Mouse (Mus musculus): ENCODE results near the gene Cyp27b1. TPM values are rescaled to one million over a fixed set of nuclear protein-coding genes. Genes with fewer than 3 reads are reported as not detected.
"Not testable (repeated sequence)": the region's sequence is repeated elsewhere in the genome, so short reads cannot be mapped to it uniquely, and the experiment has no call there.

Gene Cyp27b1
- polyA plus RNA-seq, 1 experiment from 2014 or later, result not detected

DNA sequence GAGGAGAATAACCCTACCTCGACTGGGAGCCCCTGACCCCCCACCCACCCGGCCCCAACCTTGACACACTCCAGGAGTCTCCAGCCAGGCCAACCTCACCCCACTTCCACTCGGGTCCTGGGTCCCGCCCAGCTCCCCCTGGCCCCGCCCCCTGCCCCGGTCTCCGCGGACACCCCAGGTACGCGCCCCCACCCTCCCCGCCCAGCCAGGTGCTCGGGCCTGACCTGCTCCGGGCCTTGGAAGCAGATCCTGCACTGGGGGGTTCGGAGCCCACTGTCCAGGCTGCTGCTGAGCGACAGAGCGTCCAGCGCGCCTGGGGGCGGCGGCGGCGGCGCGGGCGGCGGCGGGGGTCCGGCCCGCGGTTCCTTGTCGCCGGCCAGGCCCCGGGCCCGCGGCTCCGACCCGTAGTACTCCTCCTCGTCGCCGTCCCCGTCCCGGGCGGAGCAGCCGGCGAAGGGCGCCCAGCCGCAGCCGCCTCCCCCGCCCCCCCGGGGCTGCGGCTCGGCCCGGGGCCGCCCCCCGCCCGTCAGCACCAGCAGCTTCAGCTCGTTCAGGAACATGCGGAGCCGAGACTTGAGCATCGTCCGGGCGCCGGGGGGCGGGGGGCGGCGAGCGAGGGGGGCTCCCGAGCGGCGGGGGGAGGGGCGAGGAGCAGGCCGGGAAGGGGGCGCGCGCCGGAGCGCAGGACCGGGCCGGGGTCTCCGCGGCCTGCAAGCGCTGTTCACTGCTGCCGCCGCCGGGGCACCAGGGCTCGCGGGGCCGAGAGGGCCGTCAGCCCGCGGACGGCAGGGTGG, 11.3 kb downstream of the Cyp27b1 start:
- Histone ChIP-seq H3K4me1 (ENCODE audit: insufficient read depth) (0 out of 2 replicates have a peak, but pooled peaks cover 8% of the 10 kb centered on the region), H3K27me3 (ENCODE audit: insufficient read depth, low read length) (peaks cover 30% of the 10 kb centered on the region), H3K27ac (ENCODE audit: low read depth) (peak overlapping the region; percentile 46; the same call in 1 of the 2 replicates), H3K36me3 (ENCODE audit: insufficient read depth) (0 out of 2 replicates have a peak, but pooled peaks cover 16% of the 10 kb centered on the region), H3K9ac (peak overlapping the region; percentile 72), H3K9me3 (ENCODE audit: low read depth, low read length) (no peaks in the 10 kb centered on the region), H3K4me3 (ENCODE audit: low read depth, low read length) (peak overlapping the region; percentile 70), H3K4me2 (peak overlapping the region; percentile 95)
- WGBS, result under 1% methylated on average over 60 of the region's 92 CpGs
- ATAC-seq (ENCODE audit: insufficient read depth), result no peak
- DNase-seq, result no peak
- TF ChIP-seq CTCF (IDR thresholded peaks at IDR 0.05; ENCODE audit: low read depth), result no peak

DNA sequence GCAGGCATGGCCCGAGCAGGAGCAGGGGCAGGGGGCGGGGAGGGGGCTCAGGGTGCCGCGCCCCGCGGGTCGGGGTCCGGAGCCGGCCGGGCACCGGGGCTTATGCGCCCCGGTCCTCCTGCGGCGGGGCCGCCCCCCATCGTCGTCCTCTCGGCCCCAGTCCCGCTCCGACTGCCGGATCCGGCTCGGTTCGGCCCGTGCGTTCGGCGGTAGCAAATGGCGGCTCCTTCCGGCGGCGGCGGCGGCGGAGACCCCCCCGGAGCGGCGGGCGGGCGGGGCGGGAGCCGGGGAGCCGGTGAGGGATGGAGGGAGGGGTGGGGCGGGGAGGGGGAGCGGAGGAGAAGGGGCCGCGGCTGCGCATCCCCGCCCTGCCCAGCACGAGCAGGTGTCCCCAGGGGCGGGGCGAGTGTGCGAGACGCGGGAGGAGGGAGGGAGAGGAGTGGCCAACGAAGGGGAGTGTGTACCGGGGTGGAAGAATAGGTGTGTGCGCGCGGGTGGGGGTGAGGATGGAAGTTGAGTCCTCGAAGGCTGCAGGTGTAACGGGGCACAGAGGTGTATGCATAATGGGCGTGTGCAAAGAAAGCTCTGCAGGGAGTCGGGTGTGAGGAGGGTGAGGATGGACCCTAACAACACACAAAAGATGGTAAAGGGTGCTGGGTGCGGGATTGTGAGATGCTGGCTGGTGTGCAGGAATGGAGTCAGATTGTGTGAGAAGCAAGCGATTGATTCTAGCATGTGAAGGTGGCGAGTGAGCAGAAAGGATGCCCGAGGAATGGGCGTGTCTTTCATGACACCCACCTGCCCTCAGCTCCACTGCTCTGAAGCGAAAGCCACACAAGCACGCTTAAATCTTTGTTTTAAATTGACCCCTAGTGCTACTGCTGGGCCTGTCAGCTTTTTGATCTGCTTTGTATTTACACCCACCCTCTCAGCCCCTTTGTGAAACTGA, 12.2 kb downstream of the Cyp27b1 start, which contains the start of gene March9:
March9 (minus strand) TSS at position 217 of the 949 bp plus-strand sequence.
- peaks cover 18% of the 10 kb centered on the region for H3K36me3 ChIP-seq (ENCODE audit: insufficient read depth)
- ATAC-seq (ENCODE audit: insufficient read depth), result peak; percentile 16; the same call in 1 of the 2 replicates
- TF ChIP-seq CTCF (IDR thresholded peaks at IDR 0.05; ENCODE audit: low read depth), result no peak

GRCm38 (mm10) chr10:127061085-127061484, 13.0 kb downstream of the Cyp27b1 start:
- peak overlapping the region; percentile 95 for H3K4me2 ChIP-seq
- H3K4me1 ChIP-seq (ENCODE audit: insufficient read depth), result peaks cover 12% of the 10 kb centered on the region; the same call in 1 of the 2 replicates

More for the DNA sequence above, 12.2 kb downstream of the Cyp27b1 start, which contains the start of gene March9:
- under 1% methylated on average over 61 of the region's 72 CpGs for WGBS
- Histone ChIP-seq H3K9me3 (ENCODE audit: low read depth, low read length) (no peaks in the 10 kb centered on the region), H3K4me1 (ENCODE audit: insufficient read depth) (peaks cover 12% of the 10 kb centered on the region; the same call in 1 of the 2 replicates), H3K4me3 (ENCODE audit: low read depth, low read length) (peak within 1 kb of the TSS; percentile 70), H3K27ac (ENCODE audit: low read depth) (peak within 1 kb of the TSS; percentile 46; the same call in 1 of the 2 replicates), H3K4me2 (peak within 1 kb of the TSS; percentile 95), H3K9ac (peak within 1 kb of the TSS; percentile 72), H3K27me3 (ENCODE audit: insufficient read depth, low read length) (peaks cover 30% of the 10 kb centered on the region)
- DNase-seq, result peak; percentile 80

DNA sequence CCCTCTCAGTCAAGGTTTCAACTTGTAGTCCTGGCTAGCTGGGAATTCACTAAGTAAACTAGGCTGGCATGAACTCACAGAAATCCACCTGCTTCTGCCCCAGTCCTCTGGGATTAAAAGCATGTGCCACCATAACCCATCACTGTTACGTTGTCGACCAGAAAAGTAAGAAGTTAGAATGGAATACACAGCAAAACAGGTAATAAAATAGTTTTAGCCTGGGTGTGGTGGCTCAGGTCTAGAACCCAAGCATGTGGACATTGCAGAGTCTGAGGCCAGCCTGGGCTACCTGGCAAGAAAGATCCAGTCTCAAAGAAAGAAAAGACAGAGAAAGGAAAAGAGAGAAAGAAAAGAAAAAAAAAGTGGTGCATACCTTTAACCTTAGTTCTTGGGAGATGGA, 13.5 kb downstream of the Cyp27b1 start:
- DNase-seq, result no peak
- Histone ChIP-seq H3K9me3 (ENCODE audit: low read depth, low read length) (no peaks in the 10 kb centered on the region), H3K4me2 (no peak overlapping the region), H3K4me1 (ENCODE audit: insufficient read depth) (peaks cover 12% of the 10 kb centered on the region; the same call in 1 of the 2 replicates), H3K4me3 (ENCODE audit: low read depth, low read length) (no peak overlapping the region), H3K9ac (no peak overlapping the region), H3K27ac (ENCODE audit: low read depth) (no peak overlapping the region), H3K27me3 (ENCODE audit: insufficient read depth, low read length) (peaks cover 30% of the 10 kb centered on the region), H3K36me3 (ENCODE audit: insufficient read depth) (peaks cover 23% of the 10 kb centered on the region)
- WGBS, result 76% methylated on average over 2 of the region's 2 CpGs
- TF ChIP-seq CTCF (IDR thresholded peaks at IDR 0.05; ENCODE audit: low read depth), result no peak
- ATAC-seq (ENCODE audit: insufficient read depth), result no peak

More at GRCm38 (mm10) chr10:127061085-127061484, 13.0 kb downstream of the Cyp27b1 start:
- Histone ChIP-seq H3K36me3 (ENCODE audit: insufficient read depth) (peaks cover 22% of the 10 kb centered on the region), H3K27ac (ENCODE audit: low read depth) (no peak overlapping the region), H3K9me3 (ENCODE audit: low read depth, low read length) (no peaks in the 10 kb centered on the region), H3K9ac (no peak overlapping the region), H3K4me3 (ENCODE audit: low read depth, low read length) (no peak overlapping the region), H3K27me3 (ENCODE audit: insufficient read depth, low read length) (peaks cover 30% of the 10 kb centered on the region)
- WGBS, result 47% methylated on average over 5 of the region's 5 CpGs
- ATAC-seq (ENCODE audit: insufficient read depth) (no peak), DNase-seq (no peak)
- TF ChIP-seq CTCF (IDR thresholded peaks at IDR 0.05; ENCODE audit: low read depth), result no peak

GRCm38 (mm10) chr10:127062101-127062500, 14.1 kb downstream of the Cyp27b1 start:
- H3K4me1 ChIP-seq (ENCODE audit: insufficient read depth), result peaks cover 12% of the 10 kb centered on the region; the same call in 1 of the 2 replicates
- peaks cover 30% of the 10 kb centered on the region for H3K27me3 ChIP-seq (ENCODE audit: insufficient read depth, low read length)
- H3K36me3 ChIP-seq (ENCODE audit: insufficient read depth), result peaks cover 27% of the 10 kb centered on the region
- H3K9ac ChIP-seq; ATAC-seq (ENCODE audit: insufficient read depth); H3K4me2 ChIP-seq; H3K4me3 ChIP-seq (ENCODE audit: low read depth, low read length); H3K27ac ChIP-seq (ENCODE audit: low read depth); DNase-seq; H3K9me3 ChIP-seq (ENCODE audit: low read depth, low read length): not testable (repeated sequence)
- WGBS, result 75% methylated on average over 4 of the region's 4 CpGs

- H3K4me2 ChIP-seq, result peak overlapping the region; percentile 70
- no peak overlapping the region for H3K9ac ChIP-seq
- H3K9me3 ChIP-seq (ENCODE audit: low read depth, low read length), result no peaks in the 10 kb centered on the region
- H3K27ac ChIP-seq (ENCODE audit: low read depth), result no peak overlapping the region
- 67% methylated on average over 5 of the region's 5 CpGs for WGBS
- H3K36me3 ChIP-seq (ENCODE audit: insufficient read depth), result peaks cover 31% of the 10 kb centered on the region
- peaks cover 12% of the 10 kb centered on the region; the same call in 1 of the 2 replicates for H3K4me1 ChIP-seq (ENCODE audit: insufficient read depth)
- peaks cover 30% of the 10 kb centered on the region for H3K27me3 ChIP-seq (ENCODE audit: insufficient read depth, low read length)
- H3K4me3 ChIP-seq (ENCODE audit: low read depth, low read length), result no peak overlapping the region
- ATAC-seq (ENCODE audit: insufficient read depth) (no peak), DNase-seq (no peak)
- no peak for TF ChIP-seq CTCF (IDR thresholded peaks at IDR 0.05; ENCODE audit: low read depth)
These were observed 14.5 kb downstream of the Cyp27b1 start for GRCm38 (mm10) chr10:127062503-127062902.

Data from lung, embryonic 14.5 days (tissue).